Mouse (Mus musculus): ENCODE data around the gene Strip1.

Gene Strip1

GRCm38 (mm10) chr3:107627641-107628040 lies 3.9 kb downstream of the Strip1 start:
- no peak for DNase-seq (ENCODE audit: low spot score)

- no peak for DNase-seq (ENCODE audit: low spot score)
Observed at GRCm38 (mm10) chr3:107626751-107627150, 4.7 kb downstream of the Strip1 start.

- DNase-seq (ENCODE audit: low spot score), result no peak
Observed at GRCm38 (mm10) chr3:107625536-107625935, 6.0 kb downstream of the Strip1 start.

- DNase-seq (ENCODE audit: low spot score), result no peak
Observed at GRCm38 (mm10) chr3:107624424-107624823, 7.1 kb downstream of the Strip1 start.

- no peak for DNase-seq (ENCODE audit: low spot score)
Observed at GRCm38 (mm10) chr3:107622537-107622936, 9.0 kb downstream of the Strip1 start.

- DNase-seq (ENCODE audit: low spot score), result no peak
Observed at GRCm38 (mm10) chr3:107621286-107622075, 10.0 kb downstream of the Strip1 start.

- DNase-seq (ENCODE audit: low spot score), result no peak
Observed at GRCm38 (mm10) chr3:107619911-107620310, 11.6 kb downstream of the Strip1 start.

GRCm38 (mm10) chr3:107617800-107618199 lies 13.7 kb downstream of the Strip1 start:
- no peak for DNase-seq (ENCODE audit: low spot score)

GRCm38 (mm10) chr3:107612902-107613525 lies 18.5 kb downstream of the Strip1 start:
- peak; percentile 70 for DNase-seq (ENCODE audit: low spot score)

- DNase-seq (ENCODE audit: low spot score), result no peak
Observed at GRCm38 (mm10) chr3:107611394-107611793, 20.1 kb downstream of the Strip1 start.

GRCm38 (mm10) chr3:107609376-107609775 lies 22.1 kb downstream of the Strip1 start:
- no peak for DNase-seq (ENCODE audit: low spot score)

- DNase-seq (ENCODE audit: low spot score), result no peak
Observed at GRCm38 (mm10) chr3:107608808-107609207, 22.7 kb downstream of the Strip1 start.

GRCm38 (mm10) chr3:107607221-107607620 lies 24.3 kb downstream of the Strip1 start:
- DNase-seq (ENCODE audit: low spot score), result no peak

GRCm38 (mm10) chr3:107605304-107605703 lies 26.2 kb downstream of the Strip1 start:
- peak; percentile 53 for DNase-seq (ENCODE audit: low spot score)

- DNase-seq (ENCODE audit: low spot score), result no peak
Observed at GRCm38 (mm10) chr3:107600127-107600526, 31.4 kb downstream of the Strip1 start.

GRCm38 (mm10) chr3:107597586-107598389 lies 33.7 kb downstream of the Strip1 start:
- DNase-seq (ENCODE audit: low spot score), result no peak

GRCm38 (mm10) chr3:107597134-107597533 lies 34.4 kb downstream of the Strip1 start:
- DNase-seq (ENCODE audit: low spot score), result no peak

GRCm38 (mm10) chr3:107596559-107596958 lies 34.9 kb downstream of the Strip1 start:
- DNase-seq (ENCODE audit: low spot score), result no peak

- DNase-seq (ENCODE audit: low spot score), result no peak
Observed at GRCm38 (mm10) chr3:107595938-107596461, 35.5 kb downstream of the Strip1 start.

- no peak for DNase-seq (ENCODE audit: low spot score)
Observed at GRCm38 (mm10) chr3:107595264-107595937, 36.1 kb downstream of the Strip1 start.

GRCm38 (mm10) chr3:107594662-107595263 lies 36.7 kb downstream of the Strip1 start, which contains the start of gene Alx3:
Gene Alx3, plus strand, starts transcription at chr3:107595031.
- no peak for DNase-seq (ENCODE audit: low spot score)

All from adipocyte (in vitro differentiated cells).